Mouse (Mus musculus): ENCODE measurements around the gene Trnt1. TPM values are rescaled to one million over a fixed set of nuclear protein-coding genes. Genes with fewer than 3 reads are reported as not detected.

Gene Trnt1
- total RNA-seq, 2 experiments from 2014 or later = 49.9 to 50.7 TPM

Other genes with a start within 250 kb of the Trnt1 start
- not detected for gene Il5ra, start 20.1 kb upstream of the Trnt1 start, total RNA-seq (2021)
- 100 to 1,000 TPM in 1 of 2 experiments, 10 to 100 TPM in 1; 91.2 to 101 TPM for gene Crbn, start 31.0 kb downstream of the Trnt1 start, total RNA-seq (2021)

All from left cerebral cortex, postnatal 36 days (tissue).